In genomic region chr5:125341459-125342090, GRCm38 (mm10) we compare ENCODE assay signal across 7 mouse cellular contexts. TPM values are rescaled to one million over a fixed set of nuclear protein-coding genes. Genes with fewer than 3 reads are reported as not detected.
A peak's percentile ranks its signal among the peaks of the same experiment; 100 is the strongest.
DNase-seq lines count a peak whose midpoint lies in the region; ATAC-seq and TF ChIP-seq lines count a peak whose summit lies in the region.

No protein-coding gene starts in this region.

- no peak overlapping the region for H3K27ac ChIP-seq in thymus, adult 2 months (ENCODE audit: control insufficient read depth, insufficient read depth, low read length)
- H3K27ac ChIP-seq in forebrain, embryonic 15.5 days (replicated peaks): no peak overlapping the region
- H3K27ac ChIP-seq in liver, postnatal 0 days (ENCODE audit: low read depth): peak overlapping the region; percentile 48

- H3K9ac ChIP-seq in forebrain, embryonic 15.5 days (replicated peaks): no peak overlapping the region
- no peak overlapping the region; the same call in 1 of the 2 replicates for H3K9ac ChIP-seq in liver, postnatal 0 days (replicated peaks)

- TF ChIP-seq CTCF in thymus, adult 2 months (IDR thresholded peaks at IDR 0.05; ENCODE audit: borderline replicate concordance, control insufficient read depth, extremely low read depth, insufficient read depth, low read length, poor library complexity): no peak
- no peak for TF ChIP-seq CTCF in liver, postnatal 0 days (IDR thresholded peaks at IDR 0.05; ENCODE audit: low read depth)

- H3K36me3 ChIP-seq in thymus, adult 2 months (ENCODE audit: control insufficient read depth, insufficient read depth, low read length): no peaks in the 10 kb centered on the region
- no peaks in the 10 kb centered on the region for H3K36me3 ChIP-seq in forebrain, embryonic 15.5 days
- H3K36me3 ChIP-seq in liver, postnatal 0 days (replicated peaks; ENCODE audit: insufficient read depth, low read length): no peaks in the 10 kb centered on the region

- H3K4me3 ChIP-seq in thymus, adult 2 months (ENCODE audit: control insufficient read depth, insufficient read depth, low read length): peak overlapping the region; percentile 80; the same call in 1 of the 2 replicates
- H3K4me3 ChIP-seq in forebrain, embryonic 15.5 days: peak overlapping the region; percentile 61
- H3K4me3 ChIP-seq in liver, postnatal 0 days (ENCODE audit: low read depth, low read length): peak overlapping the region; percentile 75

- no peak for DNase-seq in thymus, adult 2 months
- no peak for DNase-seq in thymus, postnatal 36 days
- no peak for DNase-seq in liver, postnatal 0 days
- no peak for DNase-seq in thymus, adult 18-20 months
- no peak for DNase-seq in ovary, postnatal 36 days (ENCODE audit: low spot score)
- DNase-seq in frontal cortex, postnatal 36 days (ENCODE audit: low spot score in 2 of 2): no peak

- no peaks in the 10 kb centered on the region for H3K9me3 ChIP-seq in forebrain, embryonic 15.5 days
- H3K9me3 ChIP-seq in liver, postnatal 0 days (ENCODE audit: low read length): no peaks in the 10 kb centered on the region

- no peaks in the 10 kb centered on the region for H3K27me3 ChIP-seq in thymus, adult 2 months (ENCODE audit: control insufficient read depth, insufficient read depth, low read length)
- no peaks in the 10 kb centered on the region for H3K27me3 ChIP-seq in forebrain, embryonic 15.5 days
- H3K27me3 ChIP-seq in liver, postnatal 0 days (ENCODE audit: insufficient read depth, low read length): no peaks in the 10 kb centered on the region

- WGBS in thymus, adult 2 months: 70% methylated on average over 14 of the region's 14 CpGs
- WGBS in forebrain, embryonic 15.5 days: 61% methylated on average over 14 of the region's 14 CpGs
- WGBS in liver, postnatal 0 days (ENCODE audit: insufficient replicate concordance): 27% methylated on average over 14 of the region's 14 CpGs

- TF ChIP-seq POLR2A in thymus, adult 2 months (IDR thresholded peaks at IDR 0.05; ENCODE audit: control insufficient read depth, extremely low read depth, insufficient read depth, low read length, poor library complexity): no peak

- H3K4me2 ChIP-seq in forebrain, embryonic 15.5 days (replicated peaks): peak overlapping the region; percentile 92
- H3K4me2 ChIP-seq in liver, postnatal 0 days (ENCODE audit: low read depth, low read length): peak overlapping the region; percentile 83

- peak; percentile 39; the same call in 1 of the 2 replicates for ATAC-seq in forebrain, embryonic 15.5 days (replicated peaks)
- ATAC-seq in liver, postnatal 0 days: peak; percentile 26

- peaks cover 26% of the 10 kb centered on the region for H3K4me1 ChIP-seq in thymus, adult 2 months (replicated peaks; ENCODE audit: control insufficient read depth, insufficient read depth, low read length)
- H3K4me1 ChIP-seq in forebrain, embryonic 15.5 days: peaks cover 26% of the 10 kb centered on the region
- peaks cover 45% of the 10 kb centered on the region for H3K4me1 ChIP-seq in liver, postnatal 0 days (ENCODE audit: insufficient read depth)

- TF ChIP-seq EP300 in liver, postnatal 0 days (IDR thresholded peaks at IDR 0.05; ENCODE audit: low read depth): 0 out of 2 replicates have a peak, but pooled peaks have one; percentile 20

RNA-seq across cellular contexts. Expression of gene Scarb1, which starts 0.7 kb away (rescaled TPM):
- polyA plus RNA-seq in thymus, adult 2 months (2012; rRNA removed): 75.3 and 80.7 TPM in 2 replicates
- 27.7 and 28.5 TPM in 2 replicates for polyA plus RNA-seq in forebrain, embryonic 15.5 days (2015; fragmentation: Nextera tagmentation; extraction: Ambion mirVana)
- 105 and 109 TPM in 2 replicates for polyA plus RNA-seq in liver, postnatal 0 days (2015; fragmentation: Nextera tagmentation; extraction: Ambion mirVana)

RNA-seq across cellular contexts. Expression of gene Gm10382, which starts 47.5 kb away (rescaled TPM):
- polyA plus RNA-seq in thymus, adult 2 months (2012; rRNA removed): 0.18 TPM in 1 of 2 replicates, not detected in the other
- 0.55 TPM in 2 replicates for polyA plus RNA-seq in forebrain, embryonic 15.5 days (2015; fragmentation: Nextera tagmentation; extraction: Ambion mirVana)
- 0.17 and 0.18 TPM in 2 replicates for polyA plus RNA-seq in liver, postnatal 0 days (2015; fragmentation: Nextera tagmentation; extraction: Ambion mirVana)

RNA-seq across cellular contexts. Expression of gene Ubc, which starts 48.4 kb away (rescaled TPM):
- 585 and 598 TPM in 2 replicates for polyA plus RNA-seq in thymus, adult 2 months (2012; rRNA removed)
- 1,235 and 1,278 TPM in 2 replicates for polyA plus RNA-seq in forebrain, embryonic 15.5 days (2015; fragmentation: Nextera tagmentation; extraction: Ambion mirVana)
- polyA plus RNA-seq in liver, postnatal 0 days (2015; fragmentation: Nextera tagmentation; extraction: Ambion mirVana): 369 and 531 TPM in 2 replicates
